Mouse (Mus musculus): ENCODE measurements around the gene Cdh16.

DNA sequence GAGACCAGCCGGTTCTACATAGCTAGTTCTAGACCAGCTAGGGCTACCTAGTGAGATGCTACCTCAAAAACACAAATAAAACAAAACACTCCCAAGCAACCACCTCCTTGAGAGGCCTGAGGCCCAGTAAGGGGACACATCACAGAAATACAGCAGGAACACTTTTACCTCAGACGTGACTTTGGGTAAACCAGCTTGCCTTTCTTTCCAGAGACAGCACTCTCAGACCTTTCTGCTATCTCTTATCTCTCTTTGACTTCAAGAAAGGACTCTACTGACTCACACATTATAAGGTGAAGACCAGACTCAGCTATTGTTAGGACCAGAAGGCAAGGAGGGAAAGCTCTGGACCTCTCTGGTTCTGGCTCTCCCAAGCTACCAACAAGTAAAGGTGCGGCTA, 33.9 kb downstream of the Cdh16 start:
- TF ChIP-seq CTCF (IDR thresholded peaks at IDR 0.05; ENCODE audit: extremely low read depth, insufficient read length, insufficient replicate concordance, low read depth, low read length) (no peak), POLR2A (IDR thresholded peaks at IDR 0.05; ENCODE audit: low read depth, low read length) (no peak)
